Mouse (Mus musculus): Measurements from ENCODE around the gene Tepp. TPM values are rescaled to one million over a fixed set of nuclear protein-coding genes. Genes with fewer than 3 reads are reported as not detected.

The Tepp gene
- polyA plus RNA-seq, 1 experiment from 2014 or later: 0.64 TPM

GRCm38 (mm10) chr8:95313857-95314256, 3.5 kb downstream of the Tepp start:
- H3K36me3 ChIP-seq: no peaks in the 10 kb centered on the region
- ATAC-seq (ENCODE audit: low FRiP score, low read depth): no peak
- no peak overlapping the region for H3K9ac ChIP-seq
- H3K9me3 ChIP-seq: peaks cover 4% of the 10 kb centered on the region; the same call in 1 of the 2 replicates
- no peak overlapping the region for H3K4me2 ChIP-seq (replicated peaks)
- H3K4me1 ChIP-seq: no peaks in the 10 kb centered on the region
- no peak overlapping the region for H3K27ac ChIP-seq
- H3K4me3 ChIP-seq: no peak overlapping the region
- no peaks in the 10 kb centered on the region for H3K27me3 ChIP-seq
- 94% methylated on average over 6 of the region's 6 CpGs for WGBS

GRCm38 (mm10) chr8:95314707-95315106, 4.3 kb downstream of the Tepp start:
- no peaks in the 10 kb centered on the region for H3K36me3 ChIP-seq
- WGBS: 74% methylated on average over 2 of the region's 2 CpGs
- H3K27me3 ChIP-seq: peaks cover 4% of the 10 kb centered on the region
- H3K27ac ChIP-seq: no peak overlapping the region
- ATAC-seq (ENCODE audit: low FRiP score, low read depth): no peak
- H3K4me1 ChIP-seq: peaks cover 2% of the 10 kb centered on the region; the same call in 1 of the 2 replicates
- peaks cover 4% of the 10 kb centered on the region; the same call in 1 of the 2 replicates for H3K9me3 ChIP-seq
- no peak overlapping the region for H3K4me2 ChIP-seq (replicated peaks)
- no peak overlapping the region for H3K9ac ChIP-seq
- H3K4me3 ChIP-seq: no peak overlapping the region

GRCm38 (mm10) chr8:95315350-95315749, 5.0 kb downstream of the Tepp start:
- no peak for ATAC-seq (ENCODE audit: low FRiP score, low read depth)
- WGBS: 91% methylated on average over 1 of the region's 1 CpGs

GRCm38 (mm10) chr8:95320224-95321139, 10.1 kb downstream of the Tepp start:
- peak; percentile 64 for ATAC-seq (ENCODE audit: low FRiP score, low read depth)
- peaks cover 18% of the 10 kb centered on the region for H3K36me3 ChIP-seq
- peaks cover 4% of the 10 kb centered on the region; the same call in 1 of the 2 replicates for H3K9me3 ChIP-seq
- H3K9ac ChIP-seq: peak overlapping the region; percentile 65
- H3K4me2 ChIP-seq (replicated peaks): peak overlapping the region; percentile 95
- peaks cover 36% of the 10 kb centered on the region for H3K4me1 ChIP-seq
- WGBS: 2% methylated on average over 41 of the region's 41 CpGs
- no peak overlapping the region for H3K27ac ChIP-seq
- peaks cover 11% of the 10 kb centered on the region for H3K27me3 ChIP-seq
- H3K4me3 ChIP-seq: peak overlapping the region; percentile 50

More at GRCm38 (mm10) chr8:95315350-95315749, 5.0 kb downstream of the Tepp start:
- no peak overlapping the region for H3K4me3 ChIP-seq
- no peak overlapping the region for H3K4me2 ChIP-seq (replicated peaks)
- peaks cover 4% of the 10 kb centered on the region; the same call in 1 of the 2 replicates for H3K9me3 ChIP-seq
- no peaks in the 10 kb centered on the region for H3K36me3 ChIP-seq
- H3K9ac ChIP-seq: no peak overlapping the region
- peaks cover 7% of the 10 kb centered on the region for H3K27me3 ChIP-seq
- H3K4me1 ChIP-seq: peaks cover 9% of the 10 kb centered on the region
- H3K27ac ChIP-seq: no peak overlapping the region

DNA sequence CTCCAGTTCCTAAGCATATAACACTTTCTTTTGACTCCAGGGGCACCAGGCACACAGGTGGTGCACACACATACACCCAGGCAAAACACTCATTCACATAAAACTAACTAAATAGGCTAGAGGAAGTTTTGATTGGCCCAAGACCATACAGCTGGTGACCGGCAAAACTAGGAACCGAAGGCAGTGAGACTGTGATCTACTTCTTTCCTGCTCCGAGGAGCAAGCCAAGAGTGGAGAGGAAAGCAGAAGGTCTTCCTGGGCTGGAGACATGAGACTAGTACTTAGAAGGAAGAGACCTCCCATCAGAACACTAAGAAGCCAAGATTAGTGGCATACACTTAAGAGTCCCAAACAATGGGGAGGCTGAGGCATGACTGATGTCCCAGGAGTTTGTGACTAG, 12.8 kb downstream of the Tepp start:
- no peak; the same call in 1 of the 2 replicates for ATAC-seq (ENCODE audit: low FRiP score, low read depth)
- Histone ChIP-seq H3K9ac (no peak overlapping the region), H3K27me3 (peaks cover 11% of the 10 kb centered on the region), H3K4me1 (peaks cover 41% of the 10 kb centered on the region), H3K36me3 (peaks cover 45% of the 10 kb centered on the region), H3K4me3 (no peak overlapping the region), H3K27ac (no peak overlapping the region), H3K9me3 (peaks cover 1% of the 10 kb centered on the region; the same call in 1 of the 2 replicates), H3K4me2 (replicated peaks) (no peak overlapping the region)
- 39% methylated on average over 3 of the region's 3 CpGs for WGBS

DNA sequence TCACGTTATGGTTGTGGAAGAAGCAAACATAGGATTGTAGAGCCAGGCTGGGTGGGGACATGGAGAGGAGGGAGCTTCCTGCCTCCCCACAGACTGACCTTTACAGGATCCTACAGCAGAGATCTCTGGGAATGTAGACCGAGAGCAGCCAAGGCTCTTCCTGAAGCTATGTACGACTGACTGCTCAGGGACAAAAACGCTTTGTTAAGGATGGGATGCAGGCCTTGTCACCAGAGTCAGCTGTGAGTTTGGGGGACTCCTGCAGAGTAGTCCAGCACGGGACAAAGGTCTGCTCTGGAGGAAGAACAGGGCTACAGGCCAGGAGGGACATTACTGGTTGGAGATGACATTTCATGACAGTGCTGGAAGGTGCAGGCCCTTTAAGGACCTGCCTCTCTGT, 14.3 kb downstream of the Tepp start:
- no peak overlapping the region for H3K9ac ChIP-seq
- H3K27ac ChIP-seq: no peak overlapping the region
- H3K36me3 ChIP-seq: peaks cover 60% of the 10 kb centered on the region
- 72% methylated on average over 5 of the region's 5 CpGs for WGBS
- H3K4me1 ChIP-seq: peaks cover 42% of the 10 kb centered on the region
- no peak overlapping the region for H3K4me3 ChIP-seq
- no peak for ATAC-seq (ENCODE audit: low FRiP score, low read depth)
- peaks cover 8% of the 10 kb centered on the region for H3K27me3 ChIP-seq
- H3K9me3 ChIP-seq: no peaks in the 10 kb centered on the region
- H3K4me2 ChIP-seq (replicated peaks): no peak overlapping the region

- WGBS: 88% methylated on average over 5 of the region's 5 CpGs
- Histone ChIP-seq H3K27me3 (0 out of 2 replicates have a peak, but pooled peaks cover 3% of the 10 kb centered on the region), H3K4me1 (peaks cover 38% of the 10 kb centered on the region), H3K9ac (no peak overlapping the region), H3K9me3 (no peaks in the 10 kb centered on the region), H3K36me3 (peaks cover 62% of the 10 kb centered on the region), H3K4me2 (replicated peaks) (no peak overlapping the region), H3K4me3 (no peak overlapping the region), H3K27ac (no peak overlapping the region)
- ATAC-seq (ENCODE audit: low FRiP score, low read depth): no peak
Observed at GRCm38 (mm10) chr8:95326822-95327221, 16.5 kb downstream of the Tepp start.

DNA sequence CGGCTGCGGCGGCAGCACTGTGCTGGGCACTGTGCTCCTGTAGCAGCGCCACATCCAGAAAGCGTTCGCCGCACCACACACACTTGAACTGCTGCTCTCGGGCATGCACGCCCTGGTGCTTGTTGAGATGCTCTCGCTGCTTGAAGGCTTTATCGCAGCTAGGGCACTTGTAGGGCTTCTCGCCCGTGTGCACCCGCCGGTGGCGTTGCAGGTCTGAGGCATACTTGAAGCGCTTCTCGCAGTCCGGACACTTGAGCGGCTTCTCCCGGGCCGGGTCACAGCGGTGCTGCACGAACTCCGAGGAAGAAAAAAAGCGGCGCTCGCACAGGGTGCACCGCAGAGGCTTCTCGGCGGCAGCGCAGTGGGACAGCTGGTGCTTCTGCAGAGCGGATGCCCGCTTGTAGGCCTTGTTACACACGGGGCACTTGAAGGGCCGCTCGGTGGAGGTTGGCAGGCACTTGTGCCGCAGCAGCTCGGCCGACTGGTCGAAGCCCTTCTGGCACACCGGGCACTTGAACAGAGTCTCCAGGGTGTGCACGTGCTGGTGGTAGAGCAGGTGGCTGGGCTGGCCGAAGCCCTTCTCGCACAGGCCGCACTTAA, 17.6 kb downstream of the Tepp start:
- no peak for ATAC-seq (ENCODE audit: low FRiP score, low read depth)
- 88% methylated on average over 46 of the region's 46 CpGs for whole genome bisulfite sequencing
- Histone ChIP-seq H3K9me3 (no peaks in the 10 kb centered on the region), H3K4me1 (peaks cover 35% of the 10 kb centered on the region), H3K36me3 (peaks cover 62% of the 10 kb centered on the region), H3K4me2 (replicated peaks) (no peak overlapping the region), H3K27me3 (0 out of 2 replicates have a peak, but pooled peaks cover 3% of the 10 kb centered on the region), H3K27ac (no peak overlapping the region), H3K9ac (0 out of 2 replicates have a peak overlapping the region, but pooled peaks have one; percentile 26), H3K4me3 (no peak overlapping the region)

DNA sequence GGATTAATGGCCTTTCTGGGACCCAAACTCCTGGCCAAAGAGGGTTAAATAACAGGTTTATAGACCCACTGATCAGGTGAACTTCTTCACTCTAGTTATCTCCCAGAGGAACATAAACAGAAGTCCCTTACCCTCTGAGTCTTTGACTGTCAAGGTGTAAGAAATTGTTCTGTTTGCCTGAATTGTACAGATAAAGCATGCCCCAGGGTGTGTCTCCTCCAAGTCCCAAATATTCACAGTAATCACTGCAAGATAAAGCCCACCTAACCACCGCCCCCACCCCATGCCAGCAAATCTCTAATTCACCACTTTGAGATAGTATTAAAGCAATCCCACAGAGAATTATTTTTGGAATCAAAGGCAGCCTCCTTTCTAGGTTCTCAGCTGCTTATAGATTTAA, 20.0 kb downstream of the Tepp start:
- no peak for ATAC-seq (ENCODE audit: low FRiP score, low read depth)
- Histone ChIP-seq H3K9me3 (no peaks in the 10 kb centered on the region), H3K4me2 (replicated peaks) (peak overlapping the region; percentile 84), H3K27me3 (no peaks in the 10 kb centered on the region), H3K27ac (no peak overlapping the region), H3K9ac (peak overlapping the region; percentile 94), H3K4me1 (peaks cover 26% of the 10 kb centered on the region), H3K36me3 (peaks cover 58% of the 10 kb centered on the region), H3K4me3 (peak overlapping the region; percentile 91)
- 77% methylated on average over 1 of the region's 1 CpGs for WGBS

- Histone ChIP-seq H3K9me3 (no peaks in the 10 kb centered on the region), H3K27ac (peak overlapping the region; percentile 95), H3K4me3 (peak overlapping the region; percentile 91), H3K4me2 (replicated peaks) (peak overlapping the region; percentile 84), H3K36me3 (peaks cover 50% of the 10 kb centered on the region), H3K4me1 (peaks cover 26% of the 10 kb centered on the region), H3K27me3 (no peaks in the 10 kb centered on the region), H3K9ac (peak overlapping the region; percentile 94)
- peak; percentile 24 for ATAC-seq (ENCODE audit: low FRiP score, low read depth)
- under 1% methylated on average over 38 of the region's 38 CpGs for WGBS
Observed at GRCm38 (mm10) chr8:95331156-95331719, 20.9 kb downstream of the Tepp start.

DNA sequence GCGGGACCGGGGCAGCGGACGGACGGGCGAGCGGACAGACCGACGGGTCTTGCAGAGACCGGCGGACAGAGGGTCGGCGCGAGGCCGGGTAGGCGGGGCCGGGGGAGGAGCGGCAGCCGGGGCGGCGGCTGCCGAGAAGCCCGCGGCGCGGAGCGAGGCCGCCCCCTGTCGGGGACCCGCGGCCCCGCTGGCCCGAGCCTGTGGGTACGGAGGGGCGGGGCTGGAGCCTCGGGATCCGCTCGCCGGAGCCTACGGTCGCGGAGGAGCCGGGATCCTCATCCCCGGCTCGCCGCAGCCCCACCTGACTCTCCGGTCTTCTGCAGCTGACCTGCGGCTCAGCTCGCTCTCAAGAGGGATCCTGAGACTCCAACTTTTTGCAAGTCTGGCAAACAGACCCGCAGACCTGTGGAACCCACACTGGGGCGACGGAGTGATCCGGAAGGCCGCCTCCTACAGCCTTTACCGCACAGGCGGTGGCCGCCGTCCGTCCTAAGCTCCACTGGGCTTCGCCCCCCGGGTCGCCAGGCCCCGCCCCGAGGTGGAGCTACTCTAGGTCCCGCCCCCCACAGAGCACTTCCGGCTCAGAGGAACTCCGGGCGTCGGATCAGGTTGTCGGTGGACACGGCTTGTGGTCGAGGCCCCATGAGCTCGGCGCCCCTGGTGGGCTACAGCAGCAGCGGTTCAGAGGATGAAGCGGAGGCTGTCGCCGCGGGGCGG, 21.5 kb downstream of the Tepp start, which contains the start of the genes Zfp319 and Usb1:
Zfp319 (minus strand) TSS at position 231 of the 717 bp plus-strand sequence.
Usb1 (plus strand) TSS at position 565 of the 717 bp plus-strand sequence.
- WGBS: under 1% methylated on average over 75 of the region's 80 CpGs
- Histone ChIP-seq H3K9ac (peak within 1 kb of the TSS; percentile 94), H3K4me2 (replicated peaks) (peak within 1 kb of the TSS; percentile 84), H3K27ac (peak within 1 kb of the TSS; percentile 95), H3K4me1 (peaks cover 26% of the 10 kb centered on the region), H3K36me3 (peaks cover 47% of the 10 kb centered on the region), H3K9me3 (no peaks in the 10 kb centered on the region), H3K27me3 (no peaks in the 10 kb centered on the region), H3K4me3 (peak within 1 kb of the TSS; percentile 91)
- ATAC-seq (ENCODE audit: low FRiP score, low read depth): peak; percentile 93

Measured in limb, embryonic 13.5 days (tissue).